8 mouse cellular contexts compared by ENCODE assay signal in the genomic region with DNA sequence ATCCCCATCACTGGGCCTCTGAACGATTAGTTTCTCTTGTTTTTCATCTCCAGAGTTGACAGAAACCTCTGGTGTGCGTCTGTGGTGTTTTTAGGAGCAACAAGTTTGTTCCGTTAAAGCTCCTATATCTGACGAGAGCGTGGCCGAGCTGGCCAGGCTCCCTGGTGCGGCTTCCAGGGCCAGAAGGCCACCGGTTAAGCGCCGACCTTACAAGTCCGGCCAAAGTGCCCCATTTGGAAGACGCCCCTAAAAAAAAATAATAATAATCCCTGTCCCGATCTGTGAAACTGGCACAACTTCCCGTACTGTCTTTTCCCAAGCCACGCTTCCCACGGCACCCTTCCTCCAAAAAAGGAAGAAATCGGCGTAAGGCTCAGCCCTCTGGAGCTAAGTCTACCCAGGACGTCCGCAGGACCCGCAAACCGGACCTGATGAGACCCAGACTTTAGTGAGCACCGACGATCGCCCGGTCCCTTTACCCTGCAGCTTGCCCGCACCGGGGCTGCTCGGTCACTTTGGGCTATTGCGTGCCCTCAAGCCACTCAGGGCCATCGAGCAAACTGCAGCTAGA. TPM values are rescaled to one million over a fixed set of nuclear protein-coding genes. Genes with fewer than 3 reads are reported as not detected.
DNase-seq lines count a peak whose midpoint lies in the region; ATAC-seq and TF ChIP-seq lines count a peak whose summit lies in the region.

No protein-coding gene starts in this region.

- H3K4me2 ChIP-seq in hindbrain, embryonic 12.5 days (replicated peaks), result peak overlapping the region; percentile 97
- H3K4me2 ChIP-seq in liver, embryonic 15.5 days, result peak overlapping the region; percentile 96

- peaks cover 29% of the 10 kb centered on the region for H3K4me1 ChIP-seq in thymus, adult 2 months (replicated peaks; ENCODE audit: control insufficient read depth, insufficient read depth, low read length)
- H3K4me1 ChIP-seq in embryonic facial prominence, embryonic 10.5 days, result peaks cover 67% of the 10 kb centered on the region
- peaks cover 24% of the 10 kb centered on the region for H3K4me1 ChIP-seq in hindbrain, embryonic 12.5 days
- H3K4me1 ChIP-seq in liver, embryonic 15.5 days (replicated peaks), result peaks cover 74% of the 10 kb centered on the region
- peaks cover 19% of the 10 kb centered on the region for H3K4me1 ChIP-seq in small intestine, adult 2 months (ENCODE audit: control insufficient read depth, insufficient read depth, insufficient read length, low read length)

- H3K9ac ChIP-seq in hindbrain, embryonic 12.5 days, result peak overlapping the region; percentile 72
- H3K9ac ChIP-seq in liver, embryonic 15.5 days, result peak overlapping the region; percentile 76

- no peaks in the 10 kb centered on the region for H3K36me3 ChIP-seq in thymus, adult 2 months (ENCODE audit: control insufficient read depth, insufficient read depth, low read length)
- no peaks in the 10 kb centered on the region for H3K36me3 ChIP-seq in embryonic facial prominence, embryonic 10.5 days (replicated peaks)
- H3K36me3 ChIP-seq in hindbrain, embryonic 12.5 days, result no peaks in the 10 kb centered on the region
- no peaks in the 10 kb centered on the region for H3K36me3 ChIP-seq in liver, embryonic 15.5 days (replicated peaks)
- no peaks in the 10 kb centered on the region for H3K36me3 ChIP-seq in small intestine, adult 2 months (ENCODE audit: control insufficient read depth, insufficient read depth, low read length)

- H3K27ac ChIP-seq in thymus, adult 2 months (ENCODE audit: control insufficient read depth, insufficient read depth, low read length), result no peak overlapping the region
- peak overlapping the region; percentile 94 for H3K27ac ChIP-seq in embryonic facial prominence, embryonic 10.5 days (replicated peaks)
- 0 out of 2 replicates have a peak overlapping the region, but pooled peaks have one; percentile 12 for H3K27ac ChIP-seq in hindbrain, embryonic 12.5 days
- H3K27ac ChIP-seq in liver, embryonic 15.5 days (replicated peaks), result peak overlapping the region; percentile 79
- H3K27ac ChIP-seq in small intestine, adult 2 months (ENCODE audit: insufficient read depth, low read depth, low read length), result peak overlapping the region; percentile 74

- WGBS in thymus, adult 2 months, result 4% methylated on average over 31 of the region's 31 CpGs
- WGBS in embryonic facial prominence, embryonic 10.5 days, result under 1% methylated on average over 31 of the region's 31 CpGs
- WGBS in hindbrain, embryonic 12.5 days, result 2% methylated on average over 31 of the region's 31 CpGs
- 1% methylated on average over 31 of the region's 31 CpGs for WGBS in liver, embryonic 15.5 days (ENCODE audit: insufficient replicate concordance)
- 1% methylated on average over 31 of the region's 31 CpGs for WGBS in small intestine, adult 2 months

- intact Hi-C loops in left cerebral cortex, postnatal 10 days (cut with DNase I), result loop anchor here (5.0 kb wide), 1 partner anchor 37 kb away; no protein-coding TSS in a partner anchor

- H3K27me3 ChIP-seq in thymus, adult 2 months (ENCODE audit: control insufficient read depth, insufficient read depth, low read length), result no peaks in the 10 kb centered on the region
- H3K27me3 ChIP-seq in embryonic facial prominence, embryonic 10.5 days (replicated peaks; ENCODE audit: low read depth, poor library complexity, severe bottlenecking), result 0 out of 2 replicates have a peak, but pooled peaks cover 10% of the 10 kb centered on the region
- H3K27me3 ChIP-seq in hindbrain, embryonic 12.5 days, result peaks cover 15% of the 10 kb centered on the region
- peaks cover 19% of the 10 kb centered on the region for H3K27me3 ChIP-seq in liver, embryonic 15.5 days
- H3K27me3 ChIP-seq in small intestine, adult 2 months (ENCODE audit: control insufficient read depth, insufficient read depth, low read length), result no peaks in the 10 kb centered on the region

- no peak for TF ChIP-seq CTCF in thymus, adult 2 months (IDR thresholded peaks at IDR 0.05; ENCODE audit: borderline replicate concordance, control insufficient read depth, extremely low read depth, insufficient read depth, low read length, poor library complexity)
- TF ChIP-seq CTCF in small intestine, adult 2 months (IDR thresholded peaks at IDR 0.05; ENCODE audit: extremely low read depth, insufficient read length, insufficient replicate concordance, low read depth, low read length), result no peak; the same call in 1 of the 2 replicates

- no peaks in the 10 kb centered on the region for H3K9me3 ChIP-seq in embryonic facial prominence, embryonic 10.5 days
- no peaks in the 10 kb centered on the region for H3K9me3 ChIP-seq in hindbrain, embryonic 12.5 days (replicated peaks)
- H3K9me3 ChIP-seq in liver, embryonic 15.5 days (replicated peaks), result no peaks in the 10 kb centered on the region

- no peak for TF ChIP-seq POLR2A in thymus, adult 2 months (IDR thresholded peaks at IDR 0.05; ENCODE audit: control insufficient read depth, extremely low read depth, insufficient read depth, low read length, poor library complexity)
- no peak for TF ChIP-seq POLR2A in small intestine, adult 2 months (IDR thresholded peaks at IDR 0.05; ENCODE audit: low read depth, low read length)

- DNase-seq in thymus, adult 2 months, result no peak
- DNase-seq in thymus, postnatal 0 days (ENCODE audit: low spot score), result no peak
- no peak for DNase-seq in embryonic facial prominence, embryonic 10.5 days (ENCODE audit: low spot score)
- DNase-seq in left cerebral cortex, postnatal 10 days (ENCODE audit: extremely low spot score in 1 of 2, low spot score in 2 of 2), result no peak
- no peak for DNase-seq in cerebellum, adult 9-10 months

- peak; percentile 6; the same call in 1 of the 2 replicates for ATAC-seq in hindbrain, embryonic 12.5 days (ENCODE audit: low FRiP score)
- ATAC-seq in liver, embryonic 15.5 days (ENCODE audit: insufficient read depth), result no peak

- H3K4me3 ChIP-seq in thymus, adult 2 months (ENCODE audit: control insufficient read depth, insufficient read depth, low read length), result peak overlapping the region; percentile 76
- H3K4me3 ChIP-seq in embryonic facial prominence, embryonic 10.5 days, result peak overlapping the region; percentile 89
- peak overlapping the region; percentile 71 for H3K4me3 ChIP-seq in hindbrain, embryonic 12.5 days
- H3K4me3 ChIP-seq in liver, embryonic 15.5 days (replicated peaks), result peak overlapping the region; percentile 68
- H3K4me3 ChIP-seq in small intestine, adult 2 months (ENCODE audit: low read depth, low read length), result peak overlapping the region; percentile 79

RNA-seq across cellular contexts. Expression of a gene that starts 1.0 kb away (rescaled TPM):
- 12.9 and 15.5 TPM in 2 replicates for polyA plus RNA-seq in thymus, adult 2 months (2012; rRNA removed)
- polyA plus RNA-seq in thymus, postnatal 0 days (2015; fragmentation: Nextera tagmentation; extraction: Ambion mirVana), result 6.1 and 6.2 TPM in 2 replicates
- polyA plus RNA-seq in embryonic facial prominence, embryonic 10.5 days (2016; fragmentation: Nextera tagmentation; extraction: Ambion mirVana), result 15.8 and 19.4 TPM in 2 replicates
- 12.7 and 13.4 TPM in 2 replicates for polyA plus RNA-seq in hindbrain, embryonic 12.5 days (2016; fragmentation: Nextera tagmentation; extraction: Ambion mirVana)
- 11.3 and 11.9 TPM in 2 replicates for polyA plus RNA-seq in liver, embryonic 15.5 days (2015; fragmentation: Nextera tagmentation; extraction: Ambion mirVana)
- polyA plus RNA-seq in small intestine, adult 2 months (2012; rRNA removed), result 16.5 and 25.8 TPM in 2 replicates
- 10 to 100 TPM; 24.5 to 31.1 TPM for total RNA-seq in left cerebral cortex, postnatal 10 days (2021)
